Mouse (Mus musculus) urinary bladder, postnatal 25 days (tissue): Measurements from ENCODE around the gene Taar7a.
A peak's percentile ranks its signal among the peaks of the same experiment; 100 is the strongest.

Experiments used
- DNase-seq: peaks from one replicate; pipeline ENCODE4 v3.0.0; 2022; ENCODE audit warnings: low spot score

Gene Taar7a

GRCm38 (mm10) chr10:23993381-23993780 lies at the start of gene Taar7a:
Taar7a (minus strand) TSS chr10:23993481.
- DNase-seq = no peak

GRCm38 (mm10) chr10:24040120-24040869 lies 47.0 kb upstream of the Taar7a start:
- no peak for DNase-seq

- no peak for DNase-seq
These were observed 44.0 kb upstream of the Taar7a start, which contains the start of gene Taar7e for GRCm38 (mm10) chr10:24037314-24037713. Taar7e (plus strand) TSS chr10:24037614.

- DNase-seq = no peak
These were observed 38.1 kb upstream of the Taar7a start for GRCm38 (mm10) chr10:24031347-24031746.

GRCm38 (mm10) chr10:24026922-24027321 lies 33.6 kb upstream of the Taar7a start, which contains the start of gene Taar7d:
Taar7d (plus strand) TSS chr10:24027222.
- no peak for DNase-seq

- DNase-seq = no peak
These were observed 14.9 kb upstream of the Taar7a start for GRCm38 (mm10) chr10:24008143-24008542.

GRCm38 (mm10) chr10:24007034-24007433 lies 13.8 kb upstream of the Taar7a start:
- no peak for DNase-seq

- no peak for DNase-seq
These were observed 13.2 kb upstream of the Taar7a start for GRCm38 (mm10) chr10:24006442-24006841.

- DNase-seq = no peak
These were observed 6.4 kb upstream of the Taar7a start, which contains the start of gene Taar7b for GRCm38 (mm10) chr10:23999639-24000038. Taar7b (plus strand) TSS chr10:23999939.

GRCm38 (mm10) chr10:23986419-23986818 lies 6.9 kb downstream of the Taar7a start:
- no peak for DNase-seq

GRCm38 (mm10) chr10:23985546-23985945 lies 7.7 kb downstream of the Taar7a start, which contains the start of gene Taar6:
Taar6 (minus strand) TSS chr10:23985646.
- DNase-seq = no peak

- peak; percentile 64 for DNase-seq
These were observed 14.2 kb downstream of the Taar7a start for GRCm38 (mm10) chr10:23978901-23979705.

GRCm38 (mm10) chr10:23977958-23978357 lies 15.3 kb downstream of the Taar7a start:
- DNase-seq = no peak

GRCm38 (mm10) chr10:23971256-23971655 lies 22.0 kb downstream of the Taar7a start:
- no peak for DNase-seq

GRCm38 (mm10) chr10:23970656-23971165 lies 22.6 kb downstream of the Taar7a start, which contains the start of gene Taar5:
Taar5 (plus strand) TSS chr10:23970706.
- no peak for DNase-seq

GRCm38 (mm10) chr10:23964921-23965610 lies 28.2 kb downstream of the Taar7a start:
- no peak for DNase-seq

- DNase-seq = no peak
These were observed 29.8 kb downstream of the Taar7a start for GRCm38 (mm10) chr10:23963444-23963843.

GRCm38 (mm10) chr10:23960444-23960915 lies 32.8 kb downstream of the Taar7a start, which contains the start of gene Taar4:
Taar4 (plus strand) TSS chr10:23960494.
- no peak for DNase-seq

- no peak for DNase-seq
These were observed 34.2 kb downstream of the Taar7a start for GRCm38 (mm10) chr10:23959071-23959470.

GRCm38 (mm10) chr10:23951714-23952113 lies 41.6 kb downstream of the Taar7a start:
- DNase-seq = no peak

- DNase-seq = no peak
These were observed 43.7 kb downstream of the Taar7a start, which contains the start of gene Taar3 for GRCm38 (mm10) chr10:23949508-23950005. Taar3 (plus strand) TSS chr10:23949558.
